Mouse (Mus musculus) forebrain, embryonic 13.5 days (tissue): ENCODE measurements at regions not wholly inside any gene's neighbourhood (a gene's known extent, or its start where the extent isn't known, plus 50 kb on each side); places are given as distances from the start of the nearest gene placed in this dataset.

Experiments used
- ATAC-seq: fragments of 200-750 bp; cut with Nextera tagmentation; 2 replicates; pipeline ENCODE4 v1.8.0; 2017
- H3K27ac ChIP-seq: fragments of 300-500 bp; sonication (generic); 2 replicates; pipeline ENCODE4 v1.5.1; 2015; ENCODE audit warnings: inconsistent platforms, mild to moderate bottlenecking, moderate library complexity
- H3K27me3 ChIP-seq: fragments of 300-500 bp; sonication (generic); 2 replicates; pipeline ENCODE4 v1.6.1; 2015; ENCODE audit warnings: mild to moderate bottlenecking, inconsistent platforms
- H3K36me3 ChIP-seq: fragments of 300-500 bp; sonication (generic); 2 replicates; pipeline ENCODE4 v1.6.1; 2015; ENCODE audit warnings: mild to moderate bottlenecking, inconsistent platforms; ENCODE audit not compliant: poor library complexity, severe bottlenecking
- H3K4me1 ChIP-seq: fragments of 300-500 bp; sonication (generic); 2 replicates; pipeline ENCODE4 v1.6.1; 2015; ENCODE audit warnings: inconsistent platforms
- H3K4me2 ChIP-seq: fragments of 300-500 bp; sonication (generic); 2 replicates; pipeline ENCODE4 v1.6.1; 2015; ENCODE audit warnings: inconsistent platforms, mild to moderate bottlenecking, moderate library complexity
- H3K4me3 ChIP-seq: fragments of 300-500 bp; sonication (generic); 2 replicates; pipeline ENCODE4 v1.5.1; 2015; ENCODE audit warnings: mild to moderate bottlenecking, inconsistent platforms
- H3K9ac ChIP-seq: fragments of 300-500 bp; sonication (generic); 2 replicates; pipeline ENCODE4 v1.6.1; 2015; ENCODE audit warnings: mild to moderate bottlenecking, inconsistent platforms
- H3K9me3 ChIP-seq: fragments of 300-500 bp; sonication (generic); replicated peaks from 2 replicates; pipeline ENCODE4 v1.6.1; 2016; ENCODE audit warnings: inconsistent platforms
- WGBS: fragments of 180-500 bp; shearing (Covaris S2); methylation state at CpG from one replicate; pipeline ENCODE4 v1.1.7; 2015; 5-methylcytosine and 5-hydroxymethylcytosine counted together

DNA sequence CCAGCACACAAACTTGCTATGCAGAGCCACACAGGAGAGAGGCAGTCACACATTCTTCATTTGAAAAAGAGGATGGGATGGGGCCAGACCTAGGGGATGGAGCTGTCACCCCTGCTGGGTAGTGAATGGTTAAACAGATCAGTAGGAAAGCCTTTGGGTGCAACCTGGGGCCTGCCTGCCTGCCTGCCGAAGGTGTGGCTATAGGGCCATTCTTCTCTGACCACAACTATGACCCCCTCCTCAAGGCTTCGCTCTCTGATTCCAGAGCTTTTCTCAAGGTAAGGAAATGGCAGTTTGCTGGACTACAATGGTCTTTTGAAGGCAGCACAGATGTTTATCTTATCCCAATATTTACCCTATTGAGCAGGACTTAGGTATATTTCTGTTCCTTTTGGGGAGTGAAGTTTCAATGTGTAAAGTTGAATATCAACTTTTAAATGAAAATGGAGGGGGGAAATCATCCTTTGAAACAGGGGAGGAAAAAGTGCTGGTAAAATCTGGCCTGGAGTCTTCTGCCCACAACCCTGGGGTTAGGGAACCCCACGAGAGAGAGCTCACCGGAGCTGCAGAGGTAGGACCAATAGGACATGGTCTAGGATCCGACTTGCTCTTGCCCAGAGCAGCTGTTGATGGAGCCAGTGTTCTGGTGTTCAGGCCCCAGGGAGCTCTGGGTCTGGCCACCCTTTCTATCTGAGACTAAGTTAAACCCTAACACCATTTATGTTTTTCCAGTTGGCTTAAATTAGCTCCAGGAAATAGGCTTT is 62.2 kb upstream of the Cxcr4 start:
- whole genome bisulfite sequencing: 80% methylated on average over 5 of the region's 5 CpGs

DNA sequence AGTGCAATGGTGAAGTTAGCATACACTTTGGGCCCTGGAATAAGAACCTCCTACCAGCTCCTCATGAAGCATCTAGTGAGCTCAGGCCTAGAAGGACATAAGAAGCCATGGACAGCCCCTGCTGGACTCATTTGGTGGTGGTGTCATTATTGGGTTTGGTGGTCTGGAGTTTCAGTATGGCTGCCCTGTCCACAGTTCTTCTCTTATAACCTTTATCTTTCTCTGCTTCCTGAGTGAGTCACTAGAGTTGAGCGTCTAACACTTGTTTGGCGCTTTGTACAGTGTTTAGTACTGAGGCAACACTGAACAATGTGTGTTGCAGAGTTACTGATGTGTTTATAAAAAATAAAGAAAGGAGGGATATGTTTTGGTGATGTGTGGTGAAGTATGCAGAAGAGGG is 58.5 kb upstream of the Cxcr4 start:
- no peak overlapping the region for H3K4me3 ChIP-seq
- no peaks in the 10 kb centered on the region for H3K9me3 ChIP-seq
- H3K27ac ChIP-seq: no peak overlapping the region
- no peaks in the 10 kb centered on the region for H3K27me3 ChIP-seq
- no peak for ATAC-seq
- H3K36me3 ChIP-seq: no peaks in the 10 kb centered on the region
- no peak overlapping the region for H3K9ac ChIP-seq
- H3K4me2 ChIP-seq: no peak overlapping the region
- 94% methylated on average over 2 of the region's 2 CpGs for WGBS
- H3K4me1 ChIP-seq: peaks cover 12% of the 10 kb centered on the region

More for the DNA sequence above, 62.2 kb upstream of the Cxcr4 start:
- no peak overlapping the region for H3K9ac ChIP-seq
- H3K4me3 ChIP-seq: no peak overlapping the region
- H3K27me3 ChIP-seq: no peaks in the 10 kb centered on the region
- H3K36me3 ChIP-seq: no peaks in the 10 kb centered on the region
- H3K27ac ChIP-seq: no peak overlapping the region
- H3K9me3 ChIP-seq: peaks cover 5% of the 10 kb centered on the region; the same call in 1 of the 2 replicates
- H3K4me1 ChIP-seq: peaks cover 13% of the 10 kb centered on the region
- no peak overlapping the region for H3K4me2 ChIP-seq
- ATAC-seq: no peak

DNA sequence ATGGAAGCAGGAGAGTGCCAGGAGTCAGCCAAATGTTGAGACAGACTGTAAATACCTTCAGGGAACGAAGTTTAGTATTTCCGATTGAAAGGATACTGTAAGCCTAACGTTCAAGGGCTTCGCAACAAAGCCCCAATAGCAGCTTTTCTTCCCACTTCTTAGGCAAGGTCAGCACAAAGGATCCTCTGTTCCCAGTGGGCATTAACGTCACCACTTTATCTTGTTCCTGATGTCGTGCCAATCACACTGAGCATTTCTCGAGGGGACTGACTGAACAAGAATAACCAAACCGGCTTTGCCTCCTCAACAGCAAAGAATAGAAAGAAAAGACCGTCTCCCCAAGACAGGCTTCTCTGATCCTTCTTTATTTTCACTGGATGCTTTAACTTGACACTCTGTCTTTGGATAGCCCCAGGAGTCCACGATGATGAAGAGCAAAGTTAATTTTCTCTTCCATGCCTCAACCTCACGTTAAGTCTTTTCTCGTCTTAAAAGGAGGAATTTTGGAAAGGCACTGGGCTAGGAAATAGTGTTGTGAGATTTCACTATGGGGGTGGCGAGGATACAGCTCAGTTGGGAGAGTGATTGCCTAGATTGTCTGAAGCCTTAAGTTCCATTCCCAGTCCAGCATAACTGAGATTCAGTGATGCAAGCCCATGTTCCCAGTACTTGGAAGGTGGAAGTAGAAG is 57.5 kb upstream of the Cxcr4 start:
- Histone ChIP-seq H3K9me3 (no peaks in the 10 kb centered on the region), H3K27ac (no peak overlapping the region), H3K36me3 (no peaks in the 10 kb centered on the region), H3K9ac (no peak overlapping the region), H3K4me3 (no peak overlapping the region), H3K4me1 (peaks cover 9% of the 10 kb centered on the region), H3K4me2 (no peak overlapping the region), H3K27me3 (no peaks in the 10 kb centered on the region)
- WGBS: 5% methylated on average over 13 of the region's 13 CpGs
- peak; percentile 85 for ATAC-seq

DNA sequence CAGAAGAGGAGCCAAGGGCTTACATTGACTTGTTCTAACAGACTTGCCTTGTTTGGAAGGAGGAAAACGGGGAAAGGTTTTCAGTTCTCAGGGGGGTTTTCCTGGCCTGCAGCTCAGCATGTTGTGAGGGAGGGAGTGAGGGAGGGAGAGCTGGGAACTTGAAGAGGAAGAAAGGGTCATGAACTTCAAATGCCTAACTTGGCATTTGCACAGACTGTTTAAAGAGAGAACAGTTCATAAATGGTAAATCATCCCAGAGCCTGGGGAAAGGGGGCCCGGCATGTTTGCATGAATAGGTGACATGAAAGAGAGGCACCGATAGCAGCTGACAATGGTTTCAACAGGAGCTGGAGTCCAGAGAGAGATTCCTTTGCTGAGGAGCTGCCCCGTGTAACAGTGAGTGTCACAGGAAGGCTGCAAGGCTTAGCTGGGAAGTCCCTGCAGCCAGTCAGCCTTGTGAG is 51.3 kb upstream of the Cxcr4 start:
- ATAC-seq: no peak
- no peak overlapping the region for H3K9ac ChIP-seq

GRCm38 (mm10) chr1:128642212-128642611 is 50.1 kb upstream of the Cxcr4 start:
- peaks cover 20% of the 10 kb centered on the region for H3K4me1 ChIP-seq
- WGBS: 90% methylated on average over 2 of the region's 2 CpGs

More for the DNA sequence above, 51.3 kb upstream of the Cxcr4 start:
- 4% methylated on average over 4 of the region's 4 CpGs for WGBS
- Histone ChIP-seq H3K4me2 (no peak overlapping the region), H3K27me3 (no peaks in the 10 kb centered on the region), H3K4me3 (no peak overlapping the region), H3K27ac (no peak overlapping the region), H3K9me3 (no peaks in the 10 kb centered on the region), H3K4me1 (peaks cover 20% of the 10 kb centered on the region), H3K36me3 (no peaks in the 10 kb centered on the region)

More at GRCm38 (mm10) chr1:128642212-128642611, 50.1 kb upstream of the Cxcr4 start:
- no peak for ATAC-seq
- H3K27ac ChIP-seq: no peak overlapping the region
- no peaks in the 10 kb centered on the region for H3K9me3 ChIP-seq
- no peak overlapping the region for H3K4me2 ChIP-seq
- no peaks in the 10 kb centered on the region for H3K36me3 ChIP-seq
- no peak overlapping the region for H3K9ac ChIP-seq
- H3K4me3 ChIP-seq: no peak overlapping the region
- H3K27me3 ChIP-seq: no peaks in the 10 kb centered on the region
